ENCODE assay signal across 8 mouse cellular contexts in the genomic region with DNA sequence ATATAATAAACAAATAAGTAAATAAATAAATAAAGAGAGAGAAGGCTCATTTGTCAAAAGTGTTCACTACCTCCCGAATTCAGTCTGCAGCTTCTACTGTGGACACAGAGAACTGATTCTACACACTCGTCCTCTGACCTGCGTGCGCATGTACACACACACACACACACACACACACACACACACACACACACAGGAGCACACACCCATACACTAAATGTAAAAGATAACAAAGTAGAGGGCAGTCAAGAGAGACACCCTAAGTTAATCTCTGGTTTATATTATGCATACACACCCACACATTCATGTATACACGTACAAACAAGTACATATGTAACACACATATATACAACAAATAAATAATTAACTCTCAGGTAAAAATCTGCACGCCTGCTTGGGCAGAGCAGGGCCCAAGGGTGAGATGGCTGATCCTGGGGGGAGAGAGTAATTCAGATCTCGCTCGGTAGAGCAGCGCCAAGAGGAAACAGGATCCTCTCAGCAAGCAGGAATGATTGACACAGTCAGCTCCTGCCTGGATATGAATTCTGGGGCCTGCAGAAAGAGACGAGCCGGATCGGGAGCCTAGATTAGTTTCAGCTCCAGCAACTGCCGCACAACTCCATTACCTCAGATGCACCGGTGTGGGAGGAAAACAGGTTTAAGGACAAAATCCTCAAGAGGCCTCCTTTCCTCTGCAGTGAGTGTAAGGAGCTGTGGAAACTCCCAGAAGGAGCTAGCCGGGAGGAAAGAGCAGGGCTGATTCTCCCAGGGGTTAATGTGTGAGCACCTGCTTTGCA. TPM values are rescaled to one million over a fixed set of nuclear protein-coding genes. Genes with fewer than 3 reads are reported as not detected.
DNase-seq lines count a peak whose midpoint lies in the region; ATAC-seq and TF ChIP-seq lines count a peak whose summit lies in the region.

No protein-coding gene starts in this region.

- no peaks in the 10 kb centered on the region for H3K27me3 ChIP-seq in heart, embryonic 13.5 days (replicated peaks)
- no peaks in the 10 kb centered on the region for H3K27me3 ChIP-seq in hindbrain, embryonic 11.5 days (ENCODE audit: control insufficient read depth, insufficient read depth, low read length)

- peak overlapping the region; percentile 59 for H3K4me2 ChIP-seq in heart, embryonic 13.5 days
- no peak overlapping the region for H3K4me2 ChIP-seq in hindbrain, embryonic 11.5 days (replicated peaks; ENCODE audit: low read depth, low read length)

- 50% methylated on average over 15 of the region's 15 CpGs for WGBS in heart, embryonic 13.5 days
- WGBS in bone marrow, adult 2 months = 60% methylated on average over 15 of the region's 15 CpGs
- 67% methylated on average over 15 of the region's 15 CpGs for WGBS in hindbrain, embryonic 11.5 days
- WGBS in macrophage (ENCODE audit: missing documents) = 78% methylated on average over 15 of the region's 15 CpGs

- no peaks in the 10 kb centered on the region for H3K36me3 ChIP-seq in heart, embryonic 13.5 days
- no peaks in the 10 kb centered on the region for H3K36me3 ChIP-seq in hindbrain, embryonic 11.5 days (ENCODE audit: control insufficient read depth, insufficient read depth, low read length)
- no peaks in the 10 kb centered on the region for H3K36me3 ChIP-seq in macrophage (ENCODE audit: inconsistent target)

- peak overlapping the region; percentile 86 for H3K27ac ChIP-seq in heart, embryonic 13.5 days (replicated peaks)
- peak overlapping the region; percentile 92 for H3K27ac ChIP-seq in bone marrow, adult 2 months (ENCODE audit: control insufficient read depth, insufficient read depth, low read depth, low read length, poor library complexity)
- H3K27ac ChIP-seq in hindbrain, embryonic 11.5 days (ENCODE audit: low read depth, low read length) = peak overlapping the region; percentile 65
- peak overlapping the region; percentile 91 for H3K27ac ChIP-seq in macrophage

- H3K9ac ChIP-seq in heart, embryonic 13.5 days = peak overlapping the region; percentile 76
- no peak overlapping the region for H3K9ac ChIP-seq in hindbrain, embryonic 11.5 days (ENCODE audit: low read depth, low read length)

- TF ChIP-seq CTCF in bone marrow, adult 2 months (IDR thresholded peaks at IDR 0.05; ENCODE audit: control insufficient read depth, insufficient read depth, low read length) = no peak

- no peaks in the 10 kb centered on the region for H3K79me2 ChIP-seq in macrophage (ENCODE audit: inconsistent target)

- TF ChIP-seq POLR2A in bone marrow, adult 2 months (IDR thresholded peaks at IDR 0.05; ENCODE audit: borderline replicate concordance, control insufficient read depth, low read depth, low read length) = no peak

- peaks cover 52% of the 10 kb centered on the region for H3K4me1 ChIP-seq in heart, embryonic 13.5 days
- peaks cover 19% of the 10 kb centered on the region for H3K4me1 ChIP-seq in bone marrow, adult 2 months (ENCODE audit: control insufficient read depth, insufficient read depth, low read length)
- H3K4me1 ChIP-seq in hindbrain, embryonic 11.5 days (replicated peaks; ENCODE audit: control insufficient read depth, insufficient read depth, low read length) = peaks cover 6% of the 10 kb centered on the region

- ATAC-seq in heart, embryonic 13.5 days (ENCODE audit: extremely low read depth, insufficient number of reproducible peaks, low FRiP score, low TSS enrichment) = no peak
- ATAC-seq in hindbrain, embryonic 11.5 days (ENCODE audit: low FRiP score) = no peak

- peak overlapping the region; percentile 32 for H3K4me3 ChIP-seq in heart, embryonic 13.5 days
- H3K4me3 ChIP-seq in bone marrow, adult 2 months (replicated peaks; ENCODE audit: control insufficient read depth, low read depth, low read length) = peak overlapping the region; percentile 24
- no peak overlapping the region for H3K4me3 ChIP-seq in hindbrain, embryonic 11.5 days (ENCODE audit: low read depth, low read length)
- H3K4me3 ChIP-seq in macrophage (ENCODE audit: inconsistent target) = no peak overlapping the region

- DNase-seq in heart, postnatal 4 days = no peak
- DNase-seq in hindbrain, embryonic 11.5 days (ENCODE audit: low spot score) = no peak
- no peak for DNase-seq in cerebellum, postnatal 10 days
- DNase-seq in cerebellum, adult 9-11 months = no peak
- DNase-seq in lung, adult 18-20 months = no peak

- no peaks in the 10 kb centered on the region for H3K9me3 ChIP-seq in heart, embryonic 13.5 days
- H3K9me3 ChIP-seq in hindbrain, embryonic 11.5 days (ENCODE audit: control insufficient read depth, low read length) = no peaks in the 10 kb centered on the region

RNA-seq across cellular contexts. Expression of a gene that starts 17.4 kb away (rescaled TPM):
- polyA plus RNA-seq in heart, embryonic 13.5 days (2015; fragmentation: Nextera tagmentation; extraction: Ambion mirVana) = 51.2 and 52.2 TPM in 2 replicates
- 10 to 100 TPM; 42.3 to 49.1 TPM for total RNA-seq in heart, postnatal 4 days (2021)
- polyA plus RNA-seq in bone marrow, adult 2 months (2011; ENCODE audit: insufficient read depth, insufficient read length, low replicate concordance, missing spikeins) = 11.3 and 26.1 TPM in 2 replicates
- polyA plus RNA-seq in hindbrain, embryonic 11.5 days (2014; fragmentation: Nextera tagmentation; extraction: Ambion mirVana) = 38.3 and 48.8 TPM in 2 replicates
- total RNA-seq in macrophage (2018; cell fraction: chromatin; rRNA removed) = 10 to 100 TPM in 18 of 26 experiments, 1 to 10 TPM in 8; 2.8 to 36.2 (median 19.1) TPM
- total RNA-seq in macrophage (2018; cell fraction: cytosol; rRNA removed) = 10 to 100 TPM; 16.0 to 47.4 (median 23.1) TPM
- 10 to 100 TPM; 11.7 to 48.2 (median 24.6) TPM for total RNA-seq in macrophage (2018; cell fraction: nucleus; rRNA removed)
- polyA plus RNA-seq in macrophage (2018) = 13.1 to 27.6 TPM (median 22.7 TPM) in 3 replicates

RNA-seq across cellular contexts. Expression of a gene that starts 46.2 kb away (rescaled TPM):
- polyA plus RNA-seq in heart, embryonic 13.5 days (2015; fragmentation: Nextera tagmentation; extraction: Ambion mirVana) = 1.6 and 1.7 TPM in 2 replicates
- 1 to 10 TPM; 4.9 to 5.5 TPM for total RNA-seq in heart, postnatal 4 days (2021)
- polyA plus RNA-seq in bone marrow, adult 2 months (2011; ENCODE audit: insufficient read depth, insufficient read length, low replicate concordance, missing spikeins) = 5.9 and 7.4 TPM in 2 replicates
- 0.71 and 0.76 TPM in 2 replicates for polyA plus RNA-seq in hindbrain, embryonic 11.5 days (2014; fragmentation: Nextera tagmentation; extraction: Ambion mirVana)
- 1 to 10 TPM in 22 of 26 experiments, under 1 TPM in 3, not detected in 1; 0.37 to 5.0 (median 2.4) TPM for total RNA-seq in macrophage (2018; cell fraction: chromatin; rRNA removed)
- 1 to 10 TPM; 1.2 to 3.1 (median 1.9) TPM for total RNA-seq in macrophage (2018; cell fraction: cytosol; rRNA removed)
- 1 to 10 TPM in 25 of 26 experiments, under 1 TPM in 1; 0.87 to 4.5 (median 2.6) TPM for total RNA-seq in macrophage (2018; cell fraction: nucleus; rRNA removed)
- 1.6 to 2.1 TPM (median 1.6 TPM) in 3 replicates for polyA plus RNA-seq in macrophage (2018)

Comparison
In these comparisons a context has a peak if more than half of its experiments do, and no peak if none do; other contexts are left out.
1. H3K4me3 ChIP-seq: peak in heart, embryonic 13.5 days (single experiment) and bone marrow, adult 2 months (single experiment); none in hindbrain, embryonic 11.5 days (single experiment) and macrophage (single experiment).
2. Peak in every context shown above with its lines, with median percentiles within 50 percentile points of each other: H3K27ac ChIP-seq.